8 mouse cellular contexts compared by ENCODE assay signal in the genomic region with DNA sequence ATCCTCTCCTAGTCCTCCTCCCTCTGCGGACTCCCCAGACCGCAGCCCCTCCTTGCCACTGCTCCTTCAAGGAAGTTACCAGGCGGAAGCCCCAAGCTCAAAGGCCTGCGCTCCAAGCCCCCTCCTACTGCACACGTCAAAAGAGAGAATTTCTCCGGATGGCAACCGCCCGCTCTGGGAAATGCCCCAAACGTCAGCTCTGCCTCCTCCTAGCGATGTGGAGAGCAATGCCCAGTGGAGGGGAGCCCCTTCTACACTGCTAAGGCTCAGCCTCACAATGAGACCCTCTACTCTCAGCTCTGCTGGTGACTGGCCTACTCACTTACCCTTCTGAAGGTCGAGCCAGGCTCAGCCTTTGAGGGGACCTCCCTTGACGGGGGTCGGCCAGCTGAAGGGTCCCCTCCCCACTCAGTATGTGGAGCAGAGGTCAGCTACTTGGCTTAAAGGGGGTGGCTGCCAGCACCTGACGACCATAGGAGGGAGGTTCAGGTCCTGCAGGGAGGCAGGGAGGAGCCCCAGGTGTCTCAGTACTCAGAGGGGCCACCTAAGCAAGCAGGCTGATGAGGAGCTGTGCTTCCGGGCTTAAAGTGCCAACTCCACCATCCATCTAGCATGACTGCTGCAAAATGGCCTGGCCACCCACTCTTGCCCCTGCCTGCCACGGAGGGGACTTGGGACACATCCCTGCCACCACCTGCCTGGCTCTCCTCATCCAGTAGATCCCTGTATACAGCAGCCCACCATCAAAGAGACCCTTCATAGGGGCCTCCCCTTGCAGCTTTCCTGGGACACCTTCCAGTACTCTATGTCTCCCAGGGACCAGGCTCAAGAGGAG.
DNase-seq lines count a peak whose midpoint lies in the region; ATAC-seq lines count a peak whose summit lies in the region.

No protein-coding gene starts in this region.

- peak overlapping the region; percentile 44 for H3K4me3 ChIP-seq in embryonic facial prominence, embryonic 13.5 days
- peak overlapping the region; percentile 41; the same call in 1 of the 2 replicates for H3K4me3 ChIP-seq in limb, embryonic 12.5 days (replicated peaks)

- peaks cover 63% of the 10 kb centered on the region for H3K27me3 ChIP-seq in embryonic facial prominence, embryonic 13.5 days
- peaks cover 80% of the 10 kb centered on the region for H3K27me3 ChIP-seq in limb, embryonic 12.5 days

- peak overlapping the region; percentile 78 for H3K4me2 ChIP-seq in embryonic facial prominence, embryonic 13.5 days
- peak overlapping the region; percentile 69 for H3K4me2 ChIP-seq in limb, embryonic 12.5 days

- no peaks in the 10 kb centered on the region for H3K9me3 ChIP-seq in embryonic facial prominence, embryonic 13.5 days
- H3K9me3 ChIP-seq in limb, embryonic 12.5 days = no peaks in the 10 kb centered on the region

- WGBS in embryonic facial prominence, embryonic 13.5 days = 16% methylated on average over 16 of the region's 16 CpGs
- WGBS in limb, embryonic 12.5 days = 22% methylated on average over 16 of the region's 16 CpGs

- H3K9ac ChIP-seq in embryonic facial prominence, embryonic 13.5 days = no peak overlapping the region
- H3K9ac ChIP-seq in limb, embryonic 12.5 days (replicated peaks) = no peak overlapping the region

- H3K4me1 ChIP-seq in embryonic facial prominence, embryonic 13.5 days = peaks cover 12% of the 10 kb centered on the region
- peaks cover 9% of the 10 kb centered on the region; the same call in 1 of the 2 replicates for H3K4me1 ChIP-seq in limb, embryonic 12.5 days (replicated peaks)

- H3K27ac ChIP-seq in embryonic facial prominence, embryonic 13.5 days = no peak overlapping the region
- H3K27ac ChIP-seq in limb, embryonic 12.5 days = no peak overlapping the region

- DNase-seq in layer of hippocampus, postnatal 36 days = peak; percentile 29 to 42
- DNase-seq in layer of hippocampus, adult 8-10 months (ENCODE audit: low spot score in 2 of 2) = no peak
- DNase-seq in right cerebral cortex, postnatal 10 days (ENCODE audit: low spot score in 2 of 2) = peak; percentile 71 to 74
- no peak for DNase-seq in testis, postnatal 10 days (ENCODE audit: low spot score)
- DNase-seq in heart, adult 18-20 months = no peak

- H3K36me3 ChIP-seq in embryonic facial prominence, embryonic 13.5 days = no peaks in the 10 kb centered on the region
- no peaks in the 10 kb centered on the region for H3K36me3 ChIP-seq in limb, embryonic 12.5 days

- no peak for ATAC-seq in embryonic facial prominence, embryonic 13.5 days (ENCODE audit: insufficient number of reproducible peaks, insufficient read depth, low FRiP score, low TSS enrichment, low read depth)
- no peak for ATAC-seq in limb, embryonic 12.5 days (ENCODE audit: insufficient number of reproducible peaks, insufficient read depth, low FRiP score, low TSS enrichment, low read depth)
- no peak for ATAC-seq in inflammation-experienced regulatory T-cells, adult 6 months

Comparison
In these comparisons a context has a peak if more than half of its experiments do, and no peak if none do; other contexts are left out.
1. DNase-seq: peak in layer of hippocampus, postnatal 36 days (2 of 2) and right cerebral cortex, postnatal 10 days (2 of 2); none in layer of hippocampus, adult 8-10 months (0 of 2), testis, postnatal 10 days (single experiment) and heart, adult 18-20 months (0 of 2).